8 mouse cellular contexts compared by ENCODE assay signal in the genomic region with DNA sequence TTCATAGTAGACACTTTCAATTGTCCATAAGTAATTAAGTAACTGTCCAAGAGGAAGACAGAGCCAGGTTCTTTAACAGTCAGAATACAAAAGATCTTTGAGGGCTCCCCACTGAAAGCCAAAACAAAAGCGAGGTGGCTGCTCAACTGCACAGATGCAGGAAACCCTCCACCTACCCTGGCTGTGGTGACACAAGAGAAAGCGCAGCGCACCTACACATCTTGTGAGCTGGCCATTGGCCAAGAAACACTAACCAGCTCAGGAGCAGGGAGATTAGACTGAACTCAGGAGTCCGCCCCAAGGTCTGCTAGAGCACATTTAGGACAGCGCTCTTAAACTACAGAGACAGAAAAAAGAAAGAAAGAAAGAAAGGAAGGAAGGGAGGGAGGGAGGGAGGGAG.
DNase-seq lines count a peak whose midpoint lies in the region; ATAC-seq and TF ChIP-seq lines count a peak whose summit lies in the region.

No protein-coding gene starts in this region.

- H3K27me3 ChIP-seq in midbrain, embryonic 11.5 days (ENCODE audit: control insufficient read depth, insufficient read depth, low read length): no peaks in the 10 kb centered on the region
- no peaks in the 10 kb centered on the region for H3K27me3 ChIP-seq in midbrain, postnatal 0 days (ENCODE audit: insufficient read depth, low read length)

- H3K4me1 ChIP-seq in midbrain, embryonic 11.5 days (ENCODE audit: control insufficient read depth, insufficient read depth, low read length): no peaks in the 10 kb centered on the region
- H3K4me1 ChIP-seq in midbrain, postnatal 0 days (ENCODE audit: insufficient read depth, low read length): no peaks in the 10 kb centered on the region

- no peak for ATAC-seq in midbrain, embryonic 11.5 days (ENCODE audit: low FRiP score)
- no peak for ATAC-seq in midbrain, postnatal 0 days (ENCODE audit: low FRiP score)
- no peak for ATAC-seq in erythroblast, adult 5-6 weeks (replicated peaks; ENCODE audit: low FRiP score, poor library complexity, severe bottlenecking)

- H3K9me3 ChIP-seq in midbrain, embryonic 11.5 days (ENCODE audit: control insufficient read depth, low read length): no peaks in the 10 kb centered on the region
- H3K9me3 ChIP-seq in midbrain, postnatal 0 days (ENCODE audit: low read length): no peaks in the 10 kb centered on the region

- H3K9ac ChIP-seq in midbrain, embryonic 11.5 days (ENCODE audit: low read length): no peak overlapping the region
- no peak overlapping the region for H3K9ac ChIP-seq in midbrain, postnatal 0 days (replicated peaks; ENCODE audit: low read length, poor library complexity, severe bottlenecking)

- DNase-seq in midbrain, embryonic 11.5 days (ENCODE audit: low spot score, missing footprints): peak; percentile 51
- no peak for DNase-seq in midbrain, postnatal 0 days (ENCODE audit: low spot score)
- DNase-seq in heart, adult 8-10 months (ENCODE audit: low spot score): peak; percentile 57
- peak; percentile 75 for DNase-seq in kidney, postnatal 14 days
- peak; percentile 8 for DNase-seq in thymus, postnatal 0 days (ENCODE audit: low spot score)
- DNase-seq in frontal cortex, postnatal 36 days (ENCODE audit: low spot score in 2 of 2): no peak
- no peak for DNase-seq in embryo, embryonic 9.5 days (ENCODE audit: extremely low spot score)

- 52% methylated on average over 5 of the region's 5 CpGs for WGBS in midbrain, embryonic 11.5 days
- WGBS in midbrain, postnatal 0 days: 50% methylated on average over 5 of the region's 5 CpGs

- no peaks in the 10 kb centered on the region for H3K36me3 ChIP-seq in midbrain, embryonic 11.5 days (ENCODE audit: control insufficient read depth, insufficient read depth, low read length)
- H3K36me3 ChIP-seq in midbrain, postnatal 0 days (ENCODE audit: insufficient read depth, low read length): no peaks in the 10 kb centered on the region

- no peak overlapping the region for H3K4me2 ChIP-seq in midbrain, embryonic 11.5 days
- H3K4me2 ChIP-seq in midbrain, postnatal 0 days (ENCODE audit: low read depth, low read length, poor library complexity, severe bottlenecking): no peak overlapping the region

- no peak for TF ChIP-seq CTCF in midbrain, postnatal 0 days (IDR thresholded peaks at IDR 0.05)

- no peak overlapping the region for H3K27ac ChIP-seq in midbrain, embryonic 11.5 days (ENCODE audit: low read depth, low read length)
- no peak overlapping the region for H3K27ac ChIP-seq in midbrain, postnatal 0 days (ENCODE audit: low read depth, low read length)

- no peak overlapping the region for H3K4me3 ChIP-seq in midbrain, embryonic 11.5 days (ENCODE audit: low read depth, low read length)
- H3K4me3 ChIP-seq in midbrain, postnatal 0 days (ENCODE audit: low read depth, low read length): no peak overlapping the region

Comparison
In these comparisons a context has a peak if more than half of its experiments do, and no peak if none do; other contexts are left out.
1. DNase-seq: peak in midbrain, embryonic 11.5 days (single experiment), heart, adult 8-10 months (single experiment), kidney, postnatal 14 days (single experiment) and thymus, postnatal 0 days (single experiment); none in midbrain, postnatal 0 days (single experiment), frontal cortex, postnatal 36 days (0 of 2) and embryo, embryonic 9.5 days (single experiment).